Comparison of ENCODE assay signal across 8 mouse cellular contexts in genomic region chr17:3451077-3451476, GRCm38 (mm10).
DNase-seq lines count a peak whose midpoint lies in the region; ATAC-seq and TF ChIP-seq lines count a peak whose summit lies in the region.

No protein-coding gene starts in this region.

- TF ChIP-seq POLR2A in kidney, adult 2 months (IDR thresholded peaks at IDR 0.05; ENCODE audit: low read depth, low read length): no peak

- no peak for TF ChIP-seq EP300 in liver, embryonic 14.5 days (IDR thresholded peaks at IDR 0.05; ENCODE audit: low read depth)

- peak; percentile 44 to 50 for DNase-seq in urinary bladder, adult 18-20 months (ENCODE audit: low spot score in 2 of 2)
- no peak for DNase-seq in urinary bladder, postnatal 10 days (ENCODE audit: low spot score)
- peak; percentile 68 for DNase-seq in c-Kit-positive CD71-positive TER-119-negative erythroid progenitor cells, embryonic 14.5 days (ENCODE audit: low read depth)
- DNase-seq in forelimb bud, embryonic 11.5 days (ENCODE audit: low read depth, low spot score): peak; percentile 49
- DNase-seq in kidney, adult 2 months: peak; percentile 75
- DNase-seq in liver, embryonic 14.5 days (ENCODE audit: low read depth in 3 of 3, low spot score in 3 of 3): peak; percentile 50 to 60 (median 55)
- peak; percentile 14 for DNase-seq in retina, postnatal 7 days (ENCODE audit: low read depth, low spot score)
- peak; percentile 27 for DNase-seq in urinary bladder, adult 2 months (ENCODE audit: low spot score)

- H3K27ac ChIP-seq in kidney, adult 2 months (ENCODE audit: insufficient read depth, low read depth, low read length): no peak overlapping the region
- H3K27ac ChIP-seq in liver, embryonic 14.5 days: no peak overlapping the region

- no peaks in the 10 kb centered on the region for H3K36me3 ChIP-seq in kidney, adult 2 months (ENCODE audit: control insufficient read depth, insufficient read depth, low read length)
- H3K36me3 ChIP-seq in liver, embryonic 14.5 days (replicated peaks; ENCODE audit: control insufficient read depth, insufficient read depth, low read depth): no peaks in the 10 kb centered on the region

- peak; percentile 96 for TF ChIP-seq CTCF in kidney, adult 2 months (conservative IDR thresholded peaks at IDR 0.05; ENCODE audit: insufficient read depth, insufficient read length, low read depth, low read length)
- TF ChIP-seq CTCF in liver, embryonic 14.5 days (IDR thresholded peaks at IDR 0.05; ENCODE audit: low read depth): peak; percentile 99

- no peak overlapping the region for H3K9ac ChIP-seq in liver, embryonic 14.5 days (replicated peaks)

- H3K4me2 ChIP-seq in liver, embryonic 14.5 days (ENCODE audit: low read depth): no peak overlapping the region

- H3K4me1 ChIP-seq in kidney, adult 2 months (ENCODE audit: control insufficient read depth, insufficient read depth, low read length): peaks cover 9% of the 10 kb centered on the region; the same call in 1 of the 2 replicates
- 0 out of 4 replicates have a peak, but pooled peaks cover 0 to 1% of the 10 kb centered on the region in 2 experiments for H3K4me1 ChIP-seq in liver, embryonic 14.5 days (replicated peaks; ENCODE audit: control insufficient read depth in 2 of 2, insufficient read depth in 2 of 2, low read length in 1 of 2)

- no peaks in the 10 kb centered on the region for H3K9me3 ChIP-seq in liver, embryonic 14.5 days (ENCODE audit: control insufficient read depth, low read length)

- 81% methylated on average over 2 of the region's 2 CpGs for WGBS in kidney, adult 2 months
- WGBS in liver, embryonic 14.5 days (ENCODE audit: insufficient replicate concordance): 50% methylated on average over 2 of the region's 2 CpGs

- H3K4me3 ChIP-seq in kidney, adult 2 months (ENCODE audit: insufficient read depth, low read depth, low read length): no peak overlapping the region
- H3K4me3 ChIP-seq in liver, embryonic 14.5 days (ENCODE audit: insufficient read depth in 1 of 2, low read depth in 2 of 2, low read length in 2 of 2): no peak overlapping the region

- H3K27me3 ChIP-seq in kidney, adult 2 months (replicated peaks; ENCODE audit: control insufficient read depth, insufficient read depth, low read length): no peaks in the 10 kb centered on the region
- H3K27me3 ChIP-seq in liver, embryonic 14.5 days (ENCODE audit: control insufficient read depth, insufficient read depth, low read length): no peaks in the 10 kb centered on the region

- ATAC-seq in liver, embryonic 14.5 days (ENCODE audit: insufficient read depth): peak; percentile 78
